Mouse (Mus musculus) heart, embryonic 12.5 days (tissue): ENCODE results near the gene B230217C12Rik. TPM values are rescaled to one million over a fixed set of nuclear protein-coding genes. Genes with fewer than 3 reads are reported as not detected.

ENCODE experiments used
- ATAC-seq: fragments of 200-750 bp; cut with Nextera tagmentation; 2 replicates; pipeline ENCODE4 v1.8.0; 2017; ENCODE audit warnings: moderate TSS enrichment, moderate library complexity; ENCODE audit not compliant: insufficient number of reproducible peaks, low FRiP score
- H3K27ac ChIP-seq: fragments of 300-500 bp; sonication (generic); 2 replicates; pipeline ENCODE4 v1.5.1; 2016; ENCODE audit warnings: mild to moderate bottlenecking, moderate library complexity; ENCODE audit not compliant: poor library complexity, severe bottlenecking
- H3K27me3 ChIP-seq: fragments of 300-500 bp; sonication (generic); replicated peaks from 2 replicates; pipeline ENCODE4 v1.6.1; 2016; ENCODE audit warnings: mild to moderate bottlenecking, moderate library complexity
- H3K36me3 ChIP-seq: fragments of 300-500 bp; sonication (generic); 2 replicates; pipeline ENCODE4 v1.6.1; 2016; ENCODE audit warnings: mild to moderate bottlenecking, moderate library complexity
- H3K4me1 ChIP-seq: fragments of 300-500 bp; sonication (generic); replicated peaks from 2 replicates; pipeline ENCODE4 v1.6.1; 2016; ENCODE audit warnings: mild to moderate bottlenecking
- H3K4me2 ChIP-seq: fragments of 300-500 bp; sonication (generic); 2 replicates; pipeline ENCODE4 v1.6.1; 2016; ENCODE audit warnings: mild to moderate bottlenecking, moderate library complexity
- H3K4me3 ChIP-seq: fragments of 300-500 bp; sonication (generic); 2 replicates; pipeline ENCODE4 v1.5.1; 2016; ENCODE audit warnings: mild to moderate bottlenecking
- H3K9ac ChIP-seq: fragments of 300-500 bp; sonication (generic); 2 replicates; pipeline ENCODE4 v1.6.1; 2016; ENCODE audit warnings: mild to moderate bottlenecking, moderate library complexity
- H3K9me3 ChIP-seq: fragments of 300-500 bp; sonication (generic); replicated peaks from 2 replicates; pipeline ENCODE4 v1.6.1; 2016; ENCODE audit warnings: mild to moderate bottlenecking, moderate library complexity
- WGBS: fragments of 180-500 bp; shearing (Covaris S2); methylation state at CpG from one replicate; pipeline ENCODE4 v1.1.7; 2016; 5-methylcytosine and 5-hydroxymethylcytosine counted together
- polyA plus RNA-seq: library from polyadenylated mRNA; unstranded; fragments of >200 nt; fragmentation: Nextera tagmentation; extraction: Ambion mirVana; gene quantifications from 2 replicates; pipeline ENCODE4 v1.2.1, GENCODE M21; 2016

B230217C12Rik gene
- polyA plus RNA-seq, 1 experiment from 2014 or later = 6.9 TPM

GRCm38 (mm10) chr11:97801409-97802193 lies 39.0 kb upstream of the B230217C12Rik start:
- Histone ChIP-seq H3K36me3 (0 out of 2 replicates have a peak, but pooled peaks cover 2% of the 10 kb centered on the region), H3K4me3 (peak overlapping the region; percentile 71), H3K9ac (peak overlapping the region; percentile 87), H3K27ac (peak overlapping the region; percentile 81; the same call in 1 of the 2 replicates), H3K4me2 (peak overlapping the region; percentile 78), H3K4me1 (peaks cover 52% of the 10 kb centered on the region), H3K27me3 (no peaks in the 10 kb centered on the region), H3K9me3 (no peaks in the 10 kb centered on the region)
- WGBS = 25% methylated on average over 8 of the region's 8 CpGs
- no peak for ATAC-seq

GRCm38 (mm10) chr11:97802194-97802470 lies 38.4 kb upstream of the B230217C12Rik start:
- Histone ChIP-seq H3K36me3 (peaks cover 6% of the 10 kb centered on the region; the same call in 1 of the 2 replicates), H3K4me2 (peak overlapping the region; percentile 78), H3K9me3 (no peaks in the 10 kb centered on the region), H3K27ac (peak overlapping the region; percentile 65; the same call in 1 of the 2 replicates), H3K9ac (no peak overlapping the region), H3K27me3 (no peaks in the 10 kb centered on the region), H3K4me1 (peaks cover 56% of the 10 kb centered on the region), H3K4me3 (no peak overlapping the region)
- 24% methylated on average over 1 of the region's 1 CpGs for WGBS
- no peak for ATAC-seq

GRCm38 (mm10) chr11:97802495-97802894 lies 38.1 kb upstream of the B230217C12Rik start:
- Histone ChIP-seq H3K4me1 (peaks cover 59% of the 10 kb centered on the region), H3K4me3 (no peak overlapping the region), H3K9me3 (no peaks in the 10 kb centered on the region), H3K36me3 (peaks cover 9% of the 10 kb centered on the region; the same call in 1 of the 2 replicates), H3K27me3 (no peaks in the 10 kb centered on the region), H3K27ac (no peak overlapping the region), H3K4me2 (no peak overlapping the region), H3K9ac (no peak overlapping the region)
- no peak for ATAC-seq
- WGBS = 50% methylated on average over 6 of the region's 6 CpGs

- 62% methylated on average over 5 of the region's 5 CpGs for WGBS
- peak overlapping the region; percentile 69 for H3K4me2 ChIP-seq
- H3K27me3 ChIP-seq = no peaks in the 10 kb centered on the region
- H3K9ac ChIP-seq = peak overlapping the region; percentile 31; the same call in 1 of the 2 replicates
- peaks cover 73% of the 10 kb centered on the region for H3K4me1 ChIP-seq
- H3K4me3 ChIP-seq = no peak overlapping the region
- H3K9me3 ChIP-seq = no peaks in the 10 kb centered on the region
- H3K36me3 ChIP-seq = peaks cover 21% of the 10 kb centered on the region
- no peak for ATAC-seq
- peak overlapping the region; percentile 91 for H3K27ac ChIP-seq
Measured at GRCm38 (mm10) chr11:97803847-97804246, 36.7 kb upstream of the B230217C12Rik start.

GRCm38 (mm10) chr11:97804841-97805661 lies 35.5 kb upstream of the B230217C12Rik start:
- Histone ChIP-seq H3K9ac (peak overlapping the region; percentile 31; the same call in 1 of the 2 replicates), H3K4me2 (peak overlapping the region; percentile 69), H3K36me3 (peaks cover 28% of the 10 kb centered on the region), H3K27ac (peak overlapping the region; percentile 91), H3K4me1 (peaks cover 85% of the 10 kb centered on the region), H3K27me3 (no peaks in the 10 kb centered on the region), H3K4me3 (peak overlapping the region; percentile 25), H3K9me3 (no peaks in the 10 kb centered on the region)
- WGBS = 10% methylated on average over 9 of the region's 9 CpGs
- ATAC-seq = peak; percentile 44; the same call in 1 of the 2 replicates

GRCm38 (mm10) chr11:97805662-97806612 lies 34.6 kb upstream of the B230217C12Rik start:
- peak overlapping the region; percentile 69 for H3K4me2 ChIP-seq
- 37% methylated on average over 15 of the region's 15 CpGs for whole genome bisulfite sequencing
- H3K4me3 ChIP-seq = no peak overlapping the region
- H3K27ac ChIP-seq = peak overlapping the region; percentile 91
- peaks cover 90% of the 10 kb centered on the region for H3K4me1 ChIP-seq
- H3K36me3 ChIP-seq = peaks cover 28% of the 10 kb centered on the region
- ATAC-seq = no peak
- no peaks in the 10 kb centered on the region for H3K27me3 ChIP-seq
- H3K9me3 ChIP-seq = no peaks in the 10 kb centered on the region
- peak overlapping the region; percentile 31; the same call in 1 of the 2 replicates for H3K9ac ChIP-seq

GRCm38 (mm10) chr11:97806613-97806964 lies 34.0 kb upstream of the B230217C12Rik start:
- Histone ChIP-seq H3K27ac (no peak overlapping the region), H3K4me1 (peaks cover 89% of the 10 kb centered on the region), H3K9me3 (no peaks in the 10 kb centered on the region), H3K4me3 (no peak overlapping the region), H3K9ac (no peak overlapping the region), H3K4me2 (0 out of 2 replicates have a peak overlapping the region, but pooled peaks have one; percentile 69), H3K27me3 (no peaks in the 10 kb centered on the region), H3K36me3 (peaks cover 28% of the 10 kb centered on the region)
- 77% methylated on average over 7 of the region's 7 CpGs for WGBS
- ATAC-seq = no peak

- peak overlapping the region; percentile 22; the same call in 1 of the 2 replicates for H3K4me2 ChIP-seq
- peak overlapping the region; percentile 40 for H3K27ac ChIP-seq
- no peak for ATAC-seq
- no peaks in the 10 kb centered on the region for H3K9me3 ChIP-seq
- no peak overlapping the region for H3K9ac ChIP-seq
- peaks cover 89% of the 10 kb centered on the region for H3K4me1 ChIP-seq
- no peaks in the 10 kb centered on the region for H3K27me3 ChIP-seq
- no peak overlapping the region for H3K4me3 ChIP-seq
- peaks cover 27% of the 10 kb centered on the region for H3K36me3 ChIP-seq
- 27% methylated on average over 6 of the region's 6 CpGs for WGBS
Measured at GRCm38 (mm10) chr11:97807626-97808025, 33.0 kb upstream of the B230217C12Rik start.

GRCm38 (mm10) chr11:97808093-97808492 lies 32.5 kb upstream of the B230217C12Rik start:
- 43% methylated on average over 2 of the region's 2 CpGs for WGBS
- ATAC-seq = no peak
- Histone ChIP-seq H3K27ac (peak overlapping the region; percentile 67), H3K9me3 (no peaks in the 10 kb centered on the region), H3K9ac (no peak overlapping the region), H3K36me3 (peaks cover 31% of the 10 kb centered on the region), H3K4me2 (peak overlapping the region; percentile 22; the same call in 1 of the 2 replicates), H3K27me3 (no peaks in the 10 kb centered on the region), H3K4me3 (no peak overlapping the region), H3K4me1 (peaks cover 92% of the 10 kb centered on the region)

- H3K36me3 ChIP-seq = peaks cover 36% of the 10 kb centered on the region
- ATAC-seq = 0 out of 2 replicates have a peak, but pooled peaks have one; percentile 20
- H3K4me1 ChIP-seq = peaks cover 96% of the 10 kb centered on the region
- WGBS = 42% methylated on average over 5 of the region's 5 CpGs
- H3K4me3 ChIP-seq = no peak overlapping the region
- no peak overlapping the region for H3K9ac ChIP-seq
- H3K27me3 ChIP-seq = no peaks in the 10 kb centered on the region
- H3K4me2 ChIP-seq = peak overlapping the region; percentile 22; the same call in 1 of the 2 replicates
- H3K27ac ChIP-seq = peak overlapping the region; percentile 67
- H3K9me3 ChIP-seq = no peaks in the 10 kb centered on the region
Measured at GRCm38 (mm10) chr11:97808621-97809234, 31.9 kb upstream of the B230217C12Rik start.
